Mouse (Mus musculus): ENCODE data around the gene Smoc1. TPM values are rescaled to one million over a fixed set of nuclear protein-coding genes. Genes with fewer than 3 reads are reported as not detected.

Smoc1 gene
- polyA plus RNA-seq, 1 experiment from 2014 or later, result 12.1 TPM

DNA sequence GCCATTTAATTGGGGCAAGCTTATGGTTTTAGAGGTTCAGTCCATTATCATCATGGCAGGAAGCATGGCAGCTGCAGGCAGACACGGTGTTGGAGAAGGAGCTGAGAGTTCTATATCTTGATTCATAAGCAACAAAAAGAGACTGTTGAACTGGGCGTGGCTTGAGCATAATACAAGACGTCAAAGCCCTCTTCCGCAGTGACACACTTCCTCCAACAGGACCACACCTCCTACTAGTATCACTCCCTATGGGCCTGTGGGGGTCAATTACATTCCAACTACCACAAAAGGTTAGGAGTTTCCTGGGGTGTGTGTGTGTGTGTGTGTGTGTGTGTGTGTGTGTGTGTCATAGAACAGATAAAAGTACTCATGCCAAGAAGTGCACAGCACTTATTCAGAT is 25.7 kb upstream of the Smoc1 start:
- Histone ChIP-seq H3K27me3 (peaks cover 11% of the 10 kb centered on the region; the same call in 1 of the 2 replicates), H3K9ac (replicated peaks) (no peak overlapping the region), H3K4me2 (replicated peaks) (no peak overlapping the region), H3K9me3 (no peaks in the 10 kb centered on the region), H3K4me3 (no peak overlapping the region), H3K27ac (replicated peaks) (no peak overlapping the region), H3K36me3 (no peaks in the 10 kb centered on the region), H3K4me1 (peaks cover 24% of the 10 kb centered on the region)
- WGBS, result 67% methylated on average over 4 of the region's 4 CpGs
- ATAC-seq (replicated peaks), result no peak

DNA sequence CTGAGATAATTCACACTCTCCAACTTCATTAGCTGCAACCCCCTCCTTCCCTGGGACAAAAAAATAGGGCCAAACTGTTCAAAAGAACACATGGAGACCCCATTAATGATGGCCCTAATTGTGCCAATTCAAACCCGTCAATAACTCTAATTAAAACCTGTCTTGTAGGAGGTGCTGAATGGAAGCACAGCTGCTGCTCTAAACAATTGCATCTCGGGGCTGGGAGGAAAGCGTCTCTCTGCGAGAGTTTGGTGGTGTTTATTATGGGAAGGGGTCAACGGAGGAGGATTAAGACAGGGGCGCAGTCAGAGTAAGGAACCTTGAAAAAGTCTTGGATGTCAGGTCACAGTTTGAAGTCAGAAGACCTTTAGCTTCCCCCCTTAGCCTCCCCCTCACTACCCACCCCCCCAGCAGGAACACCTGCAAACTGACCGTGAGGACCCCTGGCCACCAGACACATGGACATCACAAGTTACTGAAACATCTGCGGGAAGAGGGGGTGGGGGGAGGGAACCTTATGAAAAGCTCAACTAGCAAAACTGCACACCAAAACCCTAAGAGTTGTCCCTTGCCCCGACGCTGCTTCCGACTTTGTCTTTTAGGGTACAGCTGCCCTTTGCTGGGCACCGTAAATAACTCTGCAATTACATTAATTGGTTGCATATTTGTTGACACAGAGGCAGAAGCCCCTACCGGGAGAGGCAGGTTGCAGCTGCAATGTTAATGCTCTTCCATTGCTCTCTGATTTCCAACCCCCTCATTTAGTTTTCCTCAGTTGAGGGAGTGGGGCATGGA is 23.6 kb upstream of the Smoc1 start:
- no peaks in the 10 kb centered on the region for H3K36me3 ChIP-seq
- peaks cover 7% of the 10 kb centered on the region; the same call in 1 of the 2 replicates for H3K27me3 ChIP-seq
- no peak overlapping the region for H3K4me3 ChIP-seq
- peak; percentile 73 for ATAC-seq (replicated peaks)
- H3K27ac ChIP-seq (replicated peaks), result peak overlapping the region; percentile 54
- H3K9ac ChIP-seq (replicated peaks), result no peak overlapping the region
- H3K9me3 ChIP-seq, result no peaks in the 10 kb centered on the region
- WGBS, result 1% methylated on average over 13 of the region's 13 CpGs
- H3K4me2 ChIP-seq (replicated peaks), result no peak overlapping the region
- H3K4me1 ChIP-seq, result peaks cover 24% of the 10 kb centered on the region

DNA sequence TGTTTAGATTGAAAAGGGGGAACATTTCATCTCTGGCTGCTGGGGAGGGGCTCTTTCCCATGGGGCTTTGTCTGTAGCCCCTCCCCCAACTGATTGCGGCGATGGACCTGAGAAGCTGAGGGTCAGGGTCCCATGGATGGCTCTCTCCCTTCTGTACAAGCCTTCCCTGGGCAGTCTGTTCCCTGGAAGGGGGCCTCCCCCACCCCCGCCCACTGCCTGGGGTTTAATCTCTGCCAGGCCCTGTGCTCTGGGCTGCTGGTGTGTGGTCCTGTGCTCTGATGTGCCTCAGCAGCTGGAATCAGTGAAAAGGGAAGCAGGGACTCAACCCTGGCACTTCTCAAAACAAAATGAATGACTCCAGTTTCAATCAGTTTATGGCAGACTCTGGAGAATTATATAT is 16.8 kb upstream of the Smoc1 start:
- no peaks in the 10 kb centered on the region for H3K9me3 ChIP-seq
- H3K9ac ChIP-seq (replicated peaks), result no peak overlapping the region
- no peaks in the 10 kb centered on the region for H3K36me3 ChIP-seq
- no peak overlapping the region for H3K4me3 ChIP-seq
- no peaks in the 10 kb centered on the region for H3K27me3 ChIP-seq
- no peak for ATAC-seq (replicated peaks)
- no peak overlapping the region for H3K4me2 ChIP-seq (replicated peaks)
- WGBS, result 9% methylated on average over 3 of the region's 3 CpGs
- H3K4me1 ChIP-seq, result peaks cover 3% of the 10 kb centered on the region; the same call in 1 of the 2 replicates
- no peak overlapping the region for H3K27ac ChIP-seq (replicated peaks)

DNA sequence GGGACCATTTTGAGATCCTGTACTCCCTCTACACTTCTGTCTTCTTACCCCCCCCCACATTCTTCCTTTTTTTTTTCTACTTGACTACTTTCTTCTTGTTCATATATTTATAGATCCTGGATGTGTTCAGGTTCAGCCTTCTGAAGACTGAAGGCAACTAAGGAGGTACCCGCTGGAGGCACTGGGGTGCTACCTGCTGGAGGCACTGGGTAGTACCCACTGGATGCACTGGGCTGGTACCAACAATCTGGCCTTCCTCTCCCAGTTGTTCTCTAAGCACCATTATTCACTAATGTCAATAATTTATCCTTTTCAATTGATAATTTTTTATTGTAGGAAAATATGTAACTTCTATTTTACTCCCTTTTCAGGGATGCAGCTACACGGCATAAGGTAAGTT is 14.6 kb upstream of the Smoc1 start:
- Histone ChIP-seq H3K27me3 (no peaks in the 10 kb centered on the region), H3K4me3 (no peak overlapping the region), H3K4me2 (replicated peaks) (no peak overlapping the region), H3K36me3 (no peaks in the 10 kb centered on the region), H3K9me3 (no peaks in the 10 kb centered on the region), H3K4me1 (peaks cover 3% of the 10 kb centered on the region; the same call in 1 of the 2 replicates), H3K9ac (replicated peaks) (no peak overlapping the region), H3K27ac (replicated peaks) (no peak overlapping the region)
- ATAC-seq (replicated peaks), result no peak
- 88% methylated on average over 2 of the region's 2 CpGs for WGBS

DNA sequence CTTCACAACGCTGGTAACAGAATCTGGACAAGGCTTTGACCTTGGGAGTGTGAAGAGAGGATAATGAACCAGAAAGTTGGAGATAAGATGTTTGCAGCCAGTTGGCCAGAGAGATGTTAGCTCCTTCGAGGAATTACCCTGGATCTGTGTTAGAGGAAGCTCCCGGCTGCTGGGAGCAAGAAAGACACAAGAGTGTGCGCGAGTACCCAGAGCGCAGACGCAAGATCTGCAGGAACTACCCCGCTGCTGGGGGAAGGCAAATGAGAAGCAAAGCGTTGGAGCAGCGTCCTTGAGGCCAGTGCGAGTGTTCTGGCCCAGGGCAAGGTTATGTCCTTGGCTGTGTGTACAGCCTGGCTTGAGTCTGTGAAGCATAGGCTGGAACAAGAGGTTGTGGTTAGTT is 13.1 kb upstream of the Smoc1 start:
- Histone ChIP-seq H3K4me3 (no peak overlapping the region), H3K27ac (replicated peaks) (no peak overlapping the region), H3K36me3 (no peaks in the 10 kb centered on the region), H3K9ac (replicated peaks) (no peak overlapping the region), H3K4me1 (peaks cover 3% of the 10 kb centered on the region; the same call in 1 of the 2 replicates), H3K9me3 (no peaks in the 10 kb centered on the region), H3K27me3 (no peaks in the 10 kb centered on the region), H3K4me2 (replicated peaks) (no peak overlapping the region)
- 84% methylated on average over 11 of the region's 11 CpGs for WGBS
- no peak for ATAC-seq (replicated peaks)

DNA sequence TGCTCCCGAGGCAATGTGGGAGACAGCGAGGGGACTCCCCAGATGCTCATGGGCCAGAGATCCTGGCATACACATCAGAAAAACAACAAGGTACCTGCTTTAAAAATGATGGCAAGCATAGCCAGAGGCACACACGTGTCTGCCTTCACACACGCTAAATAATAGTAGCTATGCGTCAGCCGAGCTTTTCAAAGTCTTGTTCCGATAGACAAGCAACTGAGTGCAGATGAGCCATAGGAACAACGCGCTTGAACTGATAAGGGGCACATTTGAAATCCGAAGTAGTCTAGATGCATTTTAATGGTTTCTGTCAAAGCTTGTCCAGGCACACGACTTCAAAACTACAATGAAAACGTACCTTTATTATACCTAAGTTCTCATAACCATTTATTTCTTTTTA is 9.0 kb upstream of the Smoc1 start:
- no peak for ATAC-seq (replicated peaks)
- Histone ChIP-seq H3K4me1 (no peaks in the 10 kb centered on the region), H3K27me3 (no peaks in the 10 kb centered on the region), H3K36me3 (no peaks in the 10 kb centered on the region), H3K27ac (replicated peaks) (no peak overlapping the region), H3K9ac (replicated peaks) (no peak overlapping the region), H3K4me2 (replicated peaks) (no peak overlapping the region), H3K4me3 (no peak overlapping the region), H3K9me3 (no peaks in the 10 kb centered on the region)
- WGBS, result 94% methylated on average over 12 of the region's 12 CpGs

DNA sequence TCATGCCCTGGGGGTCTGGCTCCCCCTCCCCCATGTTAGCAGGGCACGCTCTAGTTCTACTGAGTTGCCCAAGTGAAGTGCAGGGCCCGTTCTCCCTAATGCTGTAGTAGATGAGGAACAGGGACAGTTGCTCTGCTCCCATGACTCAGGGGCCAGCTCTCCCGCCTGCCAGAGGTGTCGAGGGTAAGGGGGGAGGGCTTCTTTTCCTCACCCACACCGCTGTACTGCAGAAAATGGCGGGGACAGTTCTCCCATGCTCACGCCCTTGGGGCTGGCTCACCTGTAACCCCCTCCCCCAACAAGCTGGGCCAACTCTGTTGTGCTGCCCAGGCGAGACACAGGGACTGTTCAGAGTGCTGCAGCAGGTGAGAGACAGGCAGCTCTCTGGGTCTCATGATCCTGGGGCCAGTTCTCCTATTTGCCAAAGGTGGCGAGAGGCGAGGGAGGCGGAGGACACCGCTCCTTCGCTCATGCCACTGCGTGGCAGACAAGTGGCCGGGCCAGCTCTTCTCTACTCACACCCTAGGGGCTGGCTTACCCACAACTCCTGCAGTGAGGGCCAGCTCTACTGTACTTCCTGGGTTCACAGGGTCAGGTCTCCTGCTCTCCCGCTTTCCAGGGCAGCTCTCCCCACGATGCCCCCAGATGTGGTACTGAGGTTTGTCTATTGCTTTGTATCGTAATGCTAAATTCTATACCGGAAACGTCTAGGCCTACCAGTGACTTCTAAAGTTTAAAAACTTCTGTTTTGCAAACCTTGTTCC is 7.9 kb upstream of the Smoc1 start:
- no peak for ATAC-seq (replicated peaks)
- Histone ChIP-seq H3K27me3 (no peaks in the 10 kb centered on the region), H3K9me3 (no peaks in the 10 kb centered on the region), H3K4me2 (replicated peaks) (no peak overlapping the region), H3K4me3 (no peak overlapping the region), H3K4me1 (no peaks in the 10 kb centered on the region), H3K9ac (replicated peaks) (no peak overlapping the region), H3K36me3 (no peaks in the 10 kb centered on the region), H3K27ac (replicated peaks) (no peak overlapping the region)
- 83% methylated on average over 20 of the region's 20 CpGs for WGBS

DNA sequence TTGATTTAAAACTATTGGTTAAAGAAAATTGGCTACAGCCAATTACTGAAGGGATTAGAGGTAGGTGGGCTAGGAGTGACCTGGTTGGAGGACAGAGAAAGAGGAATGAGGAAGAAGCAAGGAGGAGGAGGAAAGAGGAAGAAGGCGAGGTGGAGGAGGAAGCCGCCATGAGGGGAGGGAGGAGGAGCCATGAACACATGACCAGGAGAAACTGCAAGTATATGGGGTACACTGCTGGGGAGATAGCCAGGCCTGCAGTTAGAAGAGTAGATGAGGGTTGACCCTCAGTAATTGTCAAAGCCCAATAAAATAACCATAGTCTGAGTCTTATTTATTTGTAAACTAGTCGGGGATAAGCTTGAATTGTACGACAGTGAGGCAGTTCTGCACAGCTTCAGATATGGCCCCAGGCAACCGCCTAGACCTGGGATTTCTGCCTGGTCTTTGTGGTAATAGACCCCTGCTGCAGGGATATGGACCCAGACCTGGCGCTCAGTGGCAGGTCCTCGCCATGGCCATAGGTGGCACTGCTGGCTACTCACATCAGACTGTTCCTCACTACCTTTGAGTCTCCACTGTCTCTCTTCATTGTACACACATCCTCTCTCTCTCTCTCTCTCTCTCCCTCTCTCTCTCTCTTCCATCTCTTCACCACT is 7.2 kb upstream of the Smoc1 start:
- no peak overlapping the region for H3K27ac ChIP-seq (replicated peaks)
- H3K4me3 ChIP-seq, result no peak overlapping the region
- H3K9ac ChIP-seq (replicated peaks), result no peak overlapping the region
- H3K27me3 ChIP-seq, result no peaks in the 10 kb centered on the region
- no peak for ATAC-seq (replicated peaks)
- 84% methylated on average over 7 of the region's 7 CpGs for WGBS
- H3K4me1 ChIP-seq, result no peaks in the 10 kb centered on the region
- no peak overlapping the region for H3K4me2 ChIP-seq (replicated peaks)
- no peaks in the 10 kb centered on the region for H3K36me3 ChIP-seq
- no peaks in the 10 kb centered on the region for H3K9me3 ChIP-seq

DNA sequence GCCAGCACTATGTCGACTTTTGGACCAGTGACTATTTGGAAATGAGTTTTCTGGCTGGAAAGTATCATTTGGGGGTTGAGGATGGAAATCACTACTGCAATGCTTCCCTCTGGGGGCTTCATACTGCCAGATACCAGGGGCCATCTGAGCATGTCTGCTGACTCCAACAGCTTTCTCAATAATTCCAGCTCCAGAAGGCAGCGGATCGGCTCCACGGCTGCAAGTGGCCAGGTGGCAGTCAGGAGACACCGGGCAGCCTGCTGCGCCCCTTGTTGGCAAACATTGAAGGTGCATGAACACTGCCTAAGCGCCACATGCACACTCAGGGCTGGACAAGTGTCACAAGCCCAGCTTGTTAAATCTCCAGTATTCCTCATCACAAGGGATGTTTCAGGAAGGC is 2.2 kb upstream of the Smoc1 start:
- H3K4me3 ChIP-seq, result no peak overlapping the region
- WGBS, result 85% methylated on average over 7 of the region's 7 CpGs
- H3K4me2 ChIP-seq (replicated peaks), result no peak overlapping the region
- peaks cover 21% of the 10 kb centered on the region for H3K4me1 ChIP-seq
- H3K36me3 ChIP-seq, result no peaks in the 10 kb centered on the region
- no peak overlapping the region for H3K27ac ChIP-seq (replicated peaks)
- no peaks in the 10 kb centered on the region; the same call in 1 of the 2 replicates for H3K27me3 ChIP-seq
- H3K9me3 ChIP-seq, result no peaks in the 10 kb centered on the region
- no peak for ATAC-seq (replicated peaks)
- H3K9ac ChIP-seq (replicated peaks), result no peak overlapping the region

DNA sequence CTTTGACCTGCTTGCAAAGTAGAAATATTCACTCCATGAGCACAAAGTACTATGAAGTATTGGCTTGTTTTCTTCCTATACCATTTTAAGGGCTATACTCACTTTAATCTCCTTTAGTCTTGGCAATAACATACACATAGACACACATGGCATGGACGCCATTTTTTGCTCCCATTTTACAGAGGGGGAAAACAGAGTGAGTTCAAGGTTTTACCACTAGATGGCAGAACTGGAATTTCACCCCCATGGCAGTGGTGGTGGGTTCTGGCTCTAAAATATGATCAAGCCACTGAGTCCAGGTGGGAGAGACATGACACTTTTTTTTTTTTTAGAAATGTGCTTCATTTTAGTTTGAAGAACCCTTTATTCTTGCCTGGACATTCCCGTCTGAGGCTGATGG is 1.6 kb upstream of the Smoc1 start:
- no peak overlapping the region for H3K27ac ChIP-seq (replicated peaks)
- no peak for ATAC-seq (replicated peaks)
- 65% methylated on average over 2 of the region's 2 CpGs for WGBS

DNA sequence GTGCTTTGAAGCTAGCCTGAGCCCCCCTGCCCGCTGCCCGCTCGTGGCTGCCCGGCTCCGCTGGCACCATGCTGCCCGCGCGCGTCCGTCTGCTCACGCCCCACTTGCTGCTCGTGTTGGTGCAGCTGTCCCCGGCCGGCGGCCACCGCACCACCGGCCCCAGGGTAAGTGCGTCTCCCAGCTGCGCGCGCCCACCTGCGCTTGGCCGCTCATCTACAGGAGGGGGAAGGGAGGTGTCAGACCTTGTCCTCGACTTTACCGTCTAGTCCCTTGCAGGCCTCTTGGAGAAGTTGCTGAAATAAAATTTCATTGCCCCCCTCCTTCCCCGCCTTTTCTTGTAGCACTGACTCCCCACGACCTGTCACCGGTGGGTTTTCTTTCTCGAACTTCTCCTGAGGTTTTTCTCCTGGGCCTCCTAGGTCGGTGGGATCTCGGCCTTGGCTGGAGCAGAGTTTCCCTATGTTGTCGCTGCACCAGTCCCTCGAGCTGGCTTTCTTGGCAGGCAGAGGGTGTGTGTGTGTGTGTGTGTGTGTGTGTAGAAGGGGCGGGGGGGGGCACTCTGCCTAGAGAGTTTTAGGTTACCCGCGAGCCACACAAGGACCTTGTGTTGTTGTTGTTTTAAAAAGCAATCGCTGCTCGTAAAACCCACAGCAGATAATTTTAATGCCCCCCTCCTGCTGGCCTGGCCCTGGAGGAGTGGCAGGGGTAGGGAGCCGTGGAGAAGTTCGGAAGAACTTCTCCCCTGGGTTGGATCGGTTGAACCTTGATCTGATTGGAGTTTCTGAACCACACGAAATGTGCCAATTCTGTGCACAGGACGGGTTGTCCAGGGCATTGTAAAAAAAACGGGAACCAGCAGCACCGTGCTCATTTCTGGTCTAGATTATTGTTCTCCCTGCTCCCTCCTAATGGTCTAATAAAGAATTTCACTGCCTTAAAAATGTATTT is 661 bp downstream of the Smoc1 start:
- peak; percentile 74 for ATAC-seq (replicated peaks)
- H3K27me3 ChIP-seq, result no peaks in the 10 kb centered on the region; the same call in 1 of the 2 replicates
- no peaks in the 10 kb centered on the region for H3K36me3 ChIP-seq
- 4% methylated on average over 45 of the region's 45 CpGs for WGBS
- peak overlapping the region; percentile 56 for H3K9ac ChIP-seq (replicated peaks)
- H3K27ac ChIP-seq (replicated peaks), result no peak overlapping the region
- H3K9me3 ChIP-seq, result no peaks in the 10 kb centered on the region
- H3K4me2 ChIP-seq (replicated peaks), result peak overlapping the region; percentile 82
- H3K4me1 ChIP-seq, result peaks cover 21% of the 10 kb centered on the region
- peak overlapping the region; percentile 56 for H3K4me3 ChIP-seq

More for the DNA sequence above, 1.6 kb upstream of the Smoc1 start:
- Histone ChIP-seq H3K4me3 (no peak overlapping the region), H3K27me3 (no peaks in the 10 kb centered on the region; the same call in 1 of the 2 replicates), H3K36me3 (no peaks in the 10 kb centered on the region), H3K9me3 (no peaks in the 10 kb centered on the region), H3K4me2 (replicated peaks) (no peak overlapping the region), H3K4me1 (peaks cover 21% of the 10 kb centered on the region), H3K9ac (replicated peaks) (no peak overlapping the region)
